Mouse (Mus musculus) liver, adult 2 months (tissue): Measurements from ENCODE around the gene Kcnj11.

Source experiments
- CTCF ChIP-seq: fragments of 200-500 bp; IDR thresholded peaks from 2 replicates; pipeline ENCODE4 v1.5.1; 2011; ENCODE audit warnings: low read depth, low read length, control low read depth
- POLR2A ChIP-seq: fragments of 200-500 bp; IDR thresholded peaks from 2 replicates; pipeline ENCODE4 v1.6.1; 2011; ENCODE audit warnings: low read length, control low read depth; ENCODE audit not compliant: insufficient read depth; ENCODE audit errors: extremely low read depth

DNA sequence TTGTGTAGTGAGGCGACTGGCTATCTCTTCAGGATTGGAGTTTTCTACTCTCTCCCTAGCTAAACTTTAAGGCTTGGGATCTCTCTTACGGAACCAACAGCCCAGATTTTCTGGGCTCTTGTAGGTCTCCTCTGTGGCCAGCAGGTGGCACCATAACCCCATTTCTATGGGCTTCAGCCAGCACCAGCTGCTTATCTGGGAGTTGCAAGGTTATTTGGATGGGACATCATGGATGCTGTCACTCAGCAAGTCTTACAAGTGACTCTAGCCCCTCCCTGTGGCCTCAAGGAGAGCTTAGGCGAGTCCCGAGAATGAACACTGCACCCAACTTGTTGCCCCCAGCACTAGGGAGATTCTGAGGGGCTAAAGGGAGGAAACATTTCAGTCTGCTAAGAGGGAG is 4.4 kb downstream of the Kcnj11 start:
- peak; percentile 84 for TF ChIP-seq CTCF
- no peak for TF ChIP-seq POLR2A
